Mouse (Mus musculus) spleen, adult 2 months (tissue): ENCODE measurements around the gene Lrrc75a. TPM values are rescaled to one million over a fixed set of nuclear protein-coding genes. Genes with fewer than 3 reads are reported as not detected.

Experiments used
- DNase-seq, 2 experiments: peaks; one replicate each; pipeline versions ENCODE4 v3.0.0 to v3.0.0-alpha.2; 2012 to 2021; ENCODE audit warnings: low spot score in 2 of 2, low read depth in 1 of 2
- H3K27ac ChIP-seq: fragments of 200-500 bp; 2 replicates; pipeline ENCODE4 v1.5.1; 2012; ENCODE audit warnings: low read length, inconsistent platforms; ENCODE audit not compliant: insufficient read depth
- H3K27me3 ChIP-seq: fragments of 200-500 bp; 2 replicates; pipeline ENCODE4 v1.6.1; 2012; ENCODE audit warnings: mild to moderate bottlenecking, moderate library complexity, low read length, inconsistent platforms; ENCODE audit not compliant: control insufficient read depth, insufficient read depth
- H3K36me3 ChIP-seq: fragments of 200-500 bp; 2 replicates; pipeline ENCODE4 v1.6.1; 2012; ENCODE audit warnings: mild to moderate bottlenecking, low read length, inconsistent platforms; ENCODE audit not compliant: control insufficient read depth, insufficient read depth
- H3K4me1 ChIP-seq: fragments of 200-500 bp; 2 replicates; pipeline ENCODE4 v1.6.1; 2011; ENCODE audit warnings: inconsistent platforms; ENCODE audit not compliant: control insufficient read depth, insufficient read depth, insufficient read length
- H3K4me3 ChIP-seq: fragments of 200-500 bp; 2 replicates; pipeline ENCODE4 v1.5.1; 2011; ENCODE audit warnings: mild to moderate bottlenecking, inconsistent platforms; ENCODE audit not compliant: insufficient read depth, insufficient read length; ENCODE audit errors: extremely low read depth
- CTCF ChIP-seq: fragments of 200-500 bp; IDR thresholded peaks from 2 replicates; pipeline ENCODE4 v1.5.1; 2011; ENCODE audit warnings: mild to moderate bottlenecking, inconsistent platforms; ENCODE audit not compliant: insufficient read depth, insufficient read length, insufficient replicate concordance; ENCODE audit errors: extremely low read depth
- POLR2A ChIP-seq: fragments of 200-500 bp; IDR thresholded peaks from 2 replicates; pipeline ENCODE4 v1.6.1; 2011; ENCODE audit warnings: low read depth, low read length, inconsistent platforms
- WGBS: fragments of 180-500 bp; shearing (Covaris S2); methylation state at CpG from one replicate; pipeline ENCODE4 v1.1.7; 2018; 5-methylcytosine and 5-hydroxymethylcytosine counted together
- polyA plus RNA-seq: library from polyadenylated mRNA; depleted of rRNA; stranded (reverse); fragments of >200 nt; gene quantifications from 2 replicates; pipeline ENCODE4 v1.2.3, GENCODE M21; 2012

The Lrrc75a gene
- polyA plus RNA-seq, 1 experiment = 6.6 TPM

GRCm38 (mm10) chr11:62602619-62603311 is 45.6 kb downstream of the Lrrc75a start:
- H3K27me3 ChIP-seq = no peaks in the 10 kb centered on the region
- H3K4me3 ChIP-seq = peak overlapping the region; percentile 77
- TF ChIP-seq CTCF (no peak), POLR2A (peak; percentile 96)
- under 1% methylated on average over 58 of the region's 58 CpGs for WGBS
- peak; percentile 97 for DNase-seq
- H3K4me1 ChIP-seq = peaks cover 4% of the 10 kb centered on the region; the same call in 1 of the 2 replicates
- H3K27ac ChIP-seq = peak overlapping the region; percentile 96
- peaks cover 38% of the 10 kb centered on the region for H3K36me3 ChIP-seq

GRCm38 (mm10) chr11:62601732-62602618 is 46.3 kb downstream of the Lrrc75a start:
- Histone ChIP-seq H3K27ac (peak overlapping the region; percentile 74), H3K4me3 (peak overlapping the region; percentile 77), H3K4me1 (peaks cover 4% of the 10 kb centered on the region; the same call in 1 of the 2 replicates), H3K27me3 (no peaks in the 10 kb centered on the region), H3K36me3 (peaks cover 36% of the 10 kb centered on the region)
- no peak for DNase-seq
- WGBS = 16% methylated on average over 17 of the region's 17 CpGs
- TF ChIP-seq CTCF (no peak), POLR2A (no peak)

GRCm38 (mm10) chr11:62598571-62598970 is 49.8 kb downstream of the Lrrc75a start:
- WGBS = 86% methylated on average over 4 of the region's 4 CpGs
- Histone ChIP-seq H3K36me3 (peaks cover 22% of the 10 kb centered on the region), H3K27ac (0 out of 2 replicates have a peak overlapping the region, but pooled peaks have one; percentile 14), H3K4me3 (no peak overlapping the region), H3K4me1 (peaks cover 4% of the 10 kb centered on the region; the same call in 1 of the 2 replicates), H3K27me3 (no peaks in the 10 kb centered on the region)
- no peak for TF ChIP-seq POLR2A
- TF ChIP-seq CTCF = no peak
- DNase-seq = no peak

GRCm38 (mm10) chr11:62591904-62592575 is 56.3 kb downstream of the Lrrc75a start:
- 93% methylated on average over 8 of the region's 8 CpGs for WGBS
- no peaks in the 10 kb centered on the region for H3K27me3 ChIP-seq
- H3K27ac ChIP-seq = no peak overlapping the region
- no peak for TF ChIP-seq CTCF
- TF ChIP-seq POLR2A = no peak
- no peaks in the 10 kb centered on the region for H3K4me1 ChIP-seq
- DNase-seq = no peak
- no peak overlapping the region for H3K4me3 ChIP-seq
- peaks cover 46% of the 10 kb centered on the region for H3K36me3 ChIP-seq

- Histone ChIP-seq H3K4me1 (no peaks in the 10 kb centered on the region), H3K36me3 (peaks cover 47% of the 10 kb centered on the region), H3K27ac (no peak overlapping the region), H3K27me3 (no peaks in the 10 kb centered on the region), H3K4me3 (no peak overlapping the region)
- WGBS = 95% methylated on average over 2 of the region's 2 CpGs
- no peak for TF ChIP-seq POLR2A
- no peak for TF ChIP-seq CTCF
- no peak for DNase-seq
Observed at GRCm38 (mm10) chr11:62591026-62591425, 57.3 kb downstream of the Lrrc75a start.

- H3K4me1 ChIP-seq = no peaks in the 10 kb centered on the region
- DNase-seq = no peak
- no peaks in the 10 kb centered on the region for H3K27me3 ChIP-seq
- H3K4me3 ChIP-seq = no peak overlapping the region
- no peak overlapping the region for H3K27ac ChIP-seq
- TF ChIP-seq POLR2A (no peak), CTCF (no peak)
- peaks cover 50% of the 10 kb centered on the region for H3K36me3 ChIP-seq
- WGBS = 89% methylated on average over 10 of the region's 10 CpGs
Observed at GRCm38 (mm10) chr11:62589391-62589790, 58.9 kb downstream of the Lrrc75a start.
